Mouse (Mus musculus) bone marrow macrophage, adult 2 months (primary cell): ENCODE measurements around the gene Nek11.

Experiments
- CTCF ChIP-seq: IDR thresholded peaks from 2 replicates; pipeline ENCODE4 v1.5.1; 2012; ENCODE audit warnings: low read depth, mild to moderate bottlenecking, low read length, moderate library complexity
- POLR2A ChIP-seq: IDR thresholded peaks from 2 replicates; pipeline ENCODE4 v1.6.1; 2012; ENCODE audit warnings: mild to moderate bottlenecking, low read depth, low read length, borderline replicate concordance

DNA sequence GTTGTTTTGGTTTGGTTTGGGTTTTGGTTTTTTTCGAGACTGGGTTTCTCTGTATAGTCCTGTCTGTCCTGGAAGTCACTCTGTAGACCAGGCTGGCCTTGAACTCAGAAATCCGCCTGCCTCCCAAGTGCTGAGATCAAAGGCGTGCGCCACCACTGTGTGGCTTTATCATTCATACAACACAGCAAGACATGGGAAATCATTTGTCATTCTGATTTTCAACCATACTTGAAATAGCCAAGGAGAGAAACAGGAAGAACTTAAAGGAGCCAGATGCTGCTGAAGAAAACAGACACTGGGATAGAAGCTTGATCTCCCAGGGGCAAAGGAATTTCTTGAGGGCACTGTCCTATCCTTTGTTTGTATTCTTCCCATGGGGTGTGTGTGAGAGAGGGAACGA lies 4.7 kb downstream of the Nek11 start:
- TF ChIP-seq CTCF, result no peak
- no peak for TF ChIP-seq POLR2A
